12 mouse cellular contexts compared by ENCODE assay signal in genomic region chr15:86434241-86434640, GRCm38 (mm10).
"Had no signal": no experiment of that assay in that cellular context is flagged by ENCODE, and none has a peak within 500 bp of the region (broad histone marks: within the 10 kb centered on the region; RNA-seq: fewer than 3 reads in every experiment).

No protein-coding gene starts in this region.

- H3K27ac ChIP-seq: left cerebral cortex, adult 2 months; limb, embryonic 13.5 days; liver, embryonic 14.5 days had no signal

- H3K4me2 ChIP-seq: limb, embryonic 13.5 days had no signal

- H3K27me3 ChIP-seq: limb, embryonic 13.5 days had no signal

- H3K4me3 ChIP-seq: left cerebral cortex, adult 2 months; limb, embryonic 13.5 days had no signal

- H3K36me3 ChIP-seq: limb, embryonic 13.5 days had no signal

- H3K9ac ChIP-seq: limb, embryonic 13.5 days; liver, embryonic 14.5 days had no signal

- H3K9me3 ChIP-seq: limb, embryonic 13.5 days had no signal

- DNase-seq: kidney, adult 8-10 months; lung, adult 18-20 months; lung, postnatal 36 days; retina, postnatal 1 day; right cerebral cortex, postnatal 4 days; spleen, adult 18-20 months; thymus, adult 18-20 months; thymus, postnatal 14 days had no signal

- ATAC-seq: intestine, postnatal 0 days had no signal
